Mouse (Mus musculus) common myeloid progenitor, adult 5-6 weeks (primary cell): ENCODE results near the gene Thap7. TPM values are rescaled to one million over a fixed set of nuclear protein-coding genes. Genes with fewer than 3 reads are reported as not detected.
"Not testable (repeated sequence)": the region's sequence is repeated elsewhere in the genome, so short reads cannot be mapped to it uniquely, and the experiment has no call there.

Source experiments
- ATAC-seq: replicated peaks from 2 replicates; pipeline ENCODE4 v1.8.0; 2016; ENCODE audit warnings: low read depth, mild to moderate bottlenecking, moderate TSS enrichment, inconsistent platforms; ENCODE audit not compliant: poor library complexity, severe bottlenecking
- total RNA-seq: library from RNA; stranded (forward); fragments of 200-1000, 187-1606 nt; gene quantifications from 2 replicates; pipeline ENCODE4 v1.2.3, GENCODE M21; 2017

Gene Thap7
- 38.5 and 46.1 TPM in 2 replicates for total RNA-seq

DNA sequence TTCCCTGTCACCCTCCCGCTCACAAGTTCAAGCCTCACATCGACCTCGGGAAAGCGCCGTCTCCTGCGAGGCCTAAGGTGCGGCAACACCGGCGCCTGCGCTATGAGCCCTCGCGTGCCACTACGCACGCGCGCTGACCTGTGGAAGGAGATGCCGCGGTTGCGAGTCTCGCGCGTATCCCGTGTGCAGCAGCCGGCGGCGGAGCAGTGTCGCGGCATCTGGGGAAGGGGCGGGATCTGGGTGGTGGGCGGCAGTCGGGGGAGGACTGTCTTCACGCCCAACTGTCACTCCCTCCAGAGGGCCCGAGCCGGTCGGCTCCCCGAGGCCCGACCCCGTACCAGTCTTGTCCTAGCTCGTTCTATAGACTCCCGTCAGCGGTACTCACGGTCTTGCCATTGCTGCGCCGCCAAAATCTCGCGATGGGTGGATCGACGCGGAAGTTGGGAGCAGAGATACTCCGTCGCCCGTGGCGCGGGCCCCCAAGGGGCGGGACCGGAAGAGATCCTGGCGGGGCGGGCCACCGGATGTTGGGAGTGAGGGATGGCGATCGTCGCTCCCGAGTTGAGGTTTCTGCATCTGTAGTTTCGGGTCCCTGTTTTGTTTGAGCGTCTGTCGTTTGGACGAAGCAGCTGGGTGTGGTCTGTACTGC, at the start of gene Thap7:
Gene Thap7 (minus strand): TSS at position 497 of the 649 bp plus-strand sequence.
- peak; percentile 88 for ATAC-seq

GRCm38 (mm10) chr16:17576825-17577215, 45.9 kb upstream of the Thap7 start:
- ATAC-seq: no peak

DNA sequence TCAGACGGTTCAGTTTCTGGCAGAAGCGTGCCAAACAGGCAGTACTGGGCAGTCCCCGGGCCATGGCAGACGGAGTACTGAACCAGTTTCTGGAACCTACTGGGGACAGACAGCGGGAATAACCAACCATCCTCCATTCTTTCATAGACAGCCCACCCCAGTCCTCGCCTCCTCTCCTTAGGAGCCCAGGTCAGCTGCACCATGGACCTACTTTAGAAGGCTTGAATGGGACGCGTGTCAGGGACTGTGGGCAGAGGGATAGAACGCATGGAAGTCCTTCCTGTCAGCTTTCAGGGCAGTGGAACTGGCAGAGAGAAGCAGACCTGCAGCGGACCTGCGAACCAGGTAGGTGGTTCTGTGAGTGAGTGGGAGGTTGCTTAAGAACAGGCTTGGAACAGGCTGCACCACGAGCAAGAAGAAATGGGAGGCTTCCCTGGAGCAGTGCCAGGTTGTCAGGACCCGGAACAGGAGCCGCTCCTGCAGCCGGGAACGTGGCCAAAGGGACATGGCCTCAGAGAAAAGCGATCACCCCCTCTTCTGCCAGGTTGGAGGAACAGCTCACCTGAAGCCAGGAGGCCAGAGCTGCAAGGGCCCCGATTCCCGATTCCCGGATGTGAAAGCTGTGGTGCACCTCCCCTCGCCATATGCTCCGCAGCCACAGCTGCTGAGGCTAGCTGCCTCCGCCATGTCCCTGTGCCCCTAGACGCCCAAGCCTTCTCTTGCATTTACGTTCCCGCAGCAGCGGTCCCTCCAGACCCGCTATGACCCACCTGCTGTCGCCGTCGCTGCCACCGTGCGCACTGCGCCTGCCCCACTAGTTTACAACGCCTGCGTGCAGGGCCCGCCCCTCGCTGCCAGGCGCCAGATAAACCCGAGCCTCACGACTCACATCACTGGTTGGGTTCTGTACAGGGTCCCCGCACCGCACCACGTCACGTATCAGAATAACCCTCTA, 45.2 kb upstream of the Thap7 start:
- ATAC-seq: peak; percentile 91

DNA sequence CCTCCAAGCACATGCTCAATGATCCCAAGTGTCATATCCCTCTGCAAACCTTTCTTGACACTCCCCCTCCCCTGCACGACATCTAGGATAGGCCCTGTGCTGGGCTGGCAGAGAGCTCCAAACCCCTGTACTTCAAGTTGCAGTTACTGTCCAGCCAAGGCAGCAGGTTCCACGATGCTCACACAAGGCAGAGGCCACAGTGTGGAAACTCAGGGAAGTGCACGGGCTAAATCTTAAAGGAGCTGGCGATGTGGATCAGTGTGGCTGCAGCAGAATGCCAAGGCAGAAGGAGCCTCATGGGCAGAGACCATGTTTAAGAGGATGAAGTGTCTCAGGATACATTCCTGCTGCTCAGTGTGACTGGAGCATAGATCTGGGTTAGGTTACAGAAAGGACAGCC, 35.2 kb upstream of the Thap7 start:
- ATAC-seq: no peak

DNA sequence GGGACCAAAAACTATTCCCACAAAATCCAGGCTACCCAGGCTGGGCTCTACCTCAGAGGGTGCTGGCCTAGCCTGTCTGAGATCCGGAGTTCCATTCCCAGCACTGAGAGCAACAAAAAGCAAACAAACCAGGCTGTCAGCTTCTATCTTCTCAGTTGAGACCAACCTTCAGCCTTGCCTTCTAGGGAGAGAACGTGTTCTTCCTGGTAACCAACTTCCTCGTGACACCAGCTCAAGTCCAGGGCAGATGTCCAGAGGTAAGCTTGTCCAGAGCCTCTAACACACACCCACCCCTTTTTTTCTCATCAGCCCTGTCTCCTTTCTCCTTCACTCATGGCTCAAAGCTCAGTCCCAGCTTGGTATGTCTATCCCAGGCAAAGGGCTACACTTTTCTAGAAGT, 33.8 kb upstream of the Thap7 start:
- no peak for ATAC-seq

GRCm38 (mm10) chr16:17564221-17564620, 33.3 kb upstream of the Thap7 start:
- ATAC-seq: no peak

GRCm38 (mm10) chr16:17563580-17563979, 32.6 kb upstream of the Thap7 start:
- ATAC-seq: no peak

- ATAC-seq: peak; percentile 70
Observed at GRCm38 (mm10) chr16:17561751-17562208, 30.8 kb upstream of the Thap7 start, which contains the start of gene P2rx6. Gene P2rx6, plus strand, starts transcription at chr16:17561885.

- peak; percentile 52 for ATAC-seq
Observed at GRCm38 (mm10) chr16:17561128-17561750, 30.3 kb upstream of the Thap7 start, which contains the start of gene Lrrc74b. Gene Lrrc74b, minus strand, starts transcription at chr16:17561247.

- no peak for ATAC-seq
Observed at GRCm38 (mm10) chr16:17559396-17560027, 28.6 kb upstream of the Thap7 start.

- ATAC-seq: no peak
Observed at GRCm38 (mm10) chr16:17558811-17559210, 27.9 kb upstream of the Thap7 start.

DNA sequence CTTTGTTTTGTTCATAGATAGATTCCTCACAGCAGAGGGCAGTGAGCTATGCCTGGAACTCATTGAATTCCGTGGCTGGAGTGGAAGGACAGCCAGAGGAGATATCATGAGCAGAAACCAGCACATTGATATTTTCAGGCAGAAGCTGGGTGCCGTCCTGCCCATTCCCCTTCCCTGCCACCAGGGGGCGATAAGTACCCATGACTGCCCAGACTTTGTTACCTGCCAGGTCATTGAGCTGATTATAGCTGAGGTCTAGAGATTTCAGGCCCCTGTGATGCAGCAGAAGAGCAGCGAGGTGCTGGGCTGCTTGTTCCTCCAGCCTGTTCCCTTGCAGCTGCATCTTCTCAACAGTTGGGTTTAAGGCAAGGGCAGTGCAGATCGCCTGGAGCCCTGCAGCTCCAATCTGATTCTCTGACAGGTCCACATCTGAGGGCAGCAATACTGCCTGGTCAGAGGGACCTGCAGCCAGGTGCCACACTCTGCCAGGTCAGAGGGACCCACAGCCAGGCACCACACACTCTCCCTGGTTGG, 27.1 kb upstream of the Thap7 start:
- ATAC-seq: peak; percentile 34; the same call in 1 of the 2 replicates

GRCm38 (mm10) chr16:17556907-17557306, 26.0 kb upstream of the Thap7 start:
- ATAC-seq: no peak

DNA sequence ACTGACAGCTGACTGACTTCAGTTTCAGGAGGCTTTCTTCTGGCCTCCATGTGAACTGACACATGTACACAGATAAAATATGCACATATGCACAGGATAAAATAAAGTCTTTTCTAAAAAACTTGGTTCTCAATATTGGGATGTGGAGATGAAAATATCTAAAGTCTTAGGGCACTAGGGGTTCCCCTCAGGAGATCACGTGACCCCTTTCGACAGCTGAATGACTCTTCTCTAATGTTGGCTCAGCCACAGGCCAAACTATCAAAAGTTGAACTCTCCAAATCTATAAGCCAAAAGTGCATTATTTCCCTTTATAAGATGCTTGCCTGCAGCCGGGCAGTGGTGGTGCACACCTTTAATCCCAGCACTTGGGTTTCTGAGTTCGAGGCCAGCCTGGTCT, 25.2 kb upstream of the Thap7 start:
- ATAC-seq: no peak

GRCm38 (mm10) chr16:17554702-17555101, 23.8 kb upstream of the Thap7 start:
- ATAC-seq: not testable (repeated sequence)

DNA sequence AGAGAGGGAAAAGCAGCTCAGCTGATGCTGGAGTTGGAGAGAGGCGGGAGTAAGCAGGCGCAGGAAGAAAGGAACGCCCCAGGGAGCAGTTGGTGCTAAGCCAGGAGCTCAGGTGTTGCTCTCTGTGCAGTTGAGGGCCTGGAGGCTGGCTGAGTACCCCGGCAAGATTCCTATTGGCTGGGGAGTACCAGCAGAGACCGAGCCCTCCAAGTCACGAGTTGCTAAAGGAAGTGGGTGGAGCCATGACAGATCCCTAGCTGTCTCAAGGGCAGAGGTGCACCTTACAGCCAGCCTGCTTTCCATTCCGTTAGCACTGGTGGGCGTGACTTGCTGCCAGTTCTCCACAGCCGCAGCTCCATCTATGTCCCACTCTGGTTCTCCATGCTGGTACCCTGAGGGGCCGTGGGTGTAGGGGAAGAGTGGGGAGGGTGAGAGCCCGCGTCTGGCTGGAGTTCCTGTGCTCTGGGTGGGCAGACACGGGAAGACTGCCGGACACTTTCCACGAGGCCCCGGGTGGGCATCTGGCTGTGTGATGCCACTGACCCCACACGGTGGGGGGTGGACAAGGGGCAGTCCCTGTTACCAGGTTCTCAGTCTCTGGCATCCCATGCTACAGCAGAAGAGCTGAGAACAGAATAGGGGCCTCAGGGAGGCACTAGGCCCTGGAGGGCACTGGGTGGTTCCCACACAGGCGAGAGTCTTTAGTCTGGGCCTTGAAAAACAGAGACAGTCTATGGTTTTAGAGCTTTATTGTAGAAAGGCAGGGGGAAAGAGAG, 23.2 kb upstream of the Thap7 start:
- peak; percentile 94 for ATAC-seq

DNA sequence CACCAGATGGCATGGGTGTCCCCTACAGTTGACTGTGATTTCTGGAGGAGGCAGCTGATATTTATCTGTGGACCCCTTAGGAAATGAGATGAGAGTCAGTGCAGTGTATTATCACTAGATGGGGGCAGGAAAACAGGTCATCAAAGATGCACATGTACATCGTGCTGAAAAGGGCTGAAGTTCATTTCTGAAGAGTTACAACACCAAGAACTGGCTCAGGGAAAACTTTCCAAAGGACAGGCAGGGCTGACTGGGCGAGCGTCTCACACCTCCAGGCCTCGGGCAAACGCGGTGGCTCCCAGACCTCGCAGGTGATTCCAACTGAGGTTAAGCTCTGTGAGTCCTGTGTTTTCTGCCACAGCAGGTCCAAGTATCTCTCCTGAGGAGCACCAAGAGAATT, 21.9 kb upstream of the Thap7 start:
- no peak for ATAC-seq

DNA sequence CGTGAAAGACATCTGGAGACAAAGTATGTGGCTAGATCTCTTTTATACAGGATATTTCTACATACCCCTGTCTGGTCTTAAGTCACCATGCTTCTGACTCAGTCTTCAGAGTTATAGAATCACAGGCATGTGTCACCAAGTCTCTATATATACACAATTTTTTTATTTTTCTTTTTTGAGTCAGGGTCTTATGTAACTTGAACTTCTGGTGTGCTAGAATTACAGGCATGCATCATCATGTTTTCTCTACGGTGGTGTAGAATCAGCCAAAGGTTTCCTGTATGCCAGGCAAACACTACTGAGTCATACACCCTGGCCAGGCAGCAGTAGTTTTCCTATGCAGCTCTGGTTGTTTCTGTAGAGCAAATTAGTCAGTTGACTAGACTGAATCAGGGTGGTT, 11.7 kb upstream of the Thap7 start:
- ATAC-seq: no peak

GRCm38 (mm10) chr16:17536584-17536983, 5.6 kb upstream of the Thap7 start:
- ATAC-seq: no peak
